Mouse (Mus musculus): ENCODE data around the gene Gucy1a1. TPM values are rescaled to one million over a fixed set of nuclear protein-coding genes. Genes with fewer than 3 reads are reported as not detected.
A peak's percentile ranks its signal among the peaks of the same experiment; 100 is the strongest.

Gene Gucy1a1
- polyA plus RNA-seq, 1 experiment from 2014 or later, result 39.1 TPM

DNA sequence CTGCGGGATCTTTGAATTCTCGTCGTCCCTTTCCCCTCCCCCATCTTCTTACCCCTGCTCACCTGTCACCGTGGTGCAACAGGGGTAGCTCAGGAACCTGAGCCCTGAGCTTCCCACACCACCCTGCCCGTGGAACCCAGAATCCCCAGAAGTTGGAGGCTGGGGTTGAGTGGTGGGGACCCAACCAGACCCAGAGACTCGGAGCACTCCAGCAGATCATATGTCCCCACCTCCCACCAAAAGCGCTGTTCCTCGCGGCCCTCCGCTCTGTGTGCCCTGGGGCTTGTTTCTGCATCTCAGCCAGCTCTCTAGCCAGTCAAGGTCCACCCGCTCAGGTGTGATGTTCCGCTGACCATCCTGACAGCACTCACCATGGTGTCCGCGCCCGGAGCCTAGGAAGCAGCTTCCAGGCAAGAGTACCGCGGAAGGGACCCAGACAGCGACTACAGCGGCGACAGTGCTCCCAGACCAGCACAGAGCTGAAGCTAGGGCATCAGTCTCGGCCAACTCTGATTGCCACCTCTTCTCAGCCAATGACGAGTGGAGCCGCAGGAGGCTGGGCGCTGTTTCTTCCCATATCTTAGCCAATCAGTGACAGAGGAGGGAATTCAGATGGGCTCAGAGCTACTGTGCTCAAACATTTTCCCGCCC, 71.3 kb downstream of the Gucy1a1 start, which contains the start of gene Gucy1b1:
Gene Gucy1b1 (minus strand): TSS at position 489 of the 651 bp plus-strand sequence.
- H3K9me3 ChIP-seq (replicated peaks), result no peaks in the 10 kb centered on the region
- H3K4me2 ChIP-seq, result peak within 1 kb of the TSS; percentile 91
- H3K27ac ChIP-seq, result peak within 1 kb of the TSS; percentile 91
- H3K36me3 ChIP-seq, result no peaks in the 10 kb centered on the region
- peak within 1 kb of the TSS; percentile 61 for H3K9ac ChIP-seq
- peak; percentile 95 for ATAC-seq (replicated peaks; ENCODE audit: insufficient number of reproducible peaks, insufficient read depth, low FRiP score, low read depth)
- 1% methylated on average over 25 of the region's 25 CpGs for WGBS
- peak within 1 kb of the TSS; percentile 77 for H3K4me3 ChIP-seq
- H3K4me1 ChIP-seq (replicated peaks), result peaks cover 8% of the 10 kb centered on the region
- no peaks in the 10 kb centered on the region for H3K27me3 ChIP-seq

DNA sequence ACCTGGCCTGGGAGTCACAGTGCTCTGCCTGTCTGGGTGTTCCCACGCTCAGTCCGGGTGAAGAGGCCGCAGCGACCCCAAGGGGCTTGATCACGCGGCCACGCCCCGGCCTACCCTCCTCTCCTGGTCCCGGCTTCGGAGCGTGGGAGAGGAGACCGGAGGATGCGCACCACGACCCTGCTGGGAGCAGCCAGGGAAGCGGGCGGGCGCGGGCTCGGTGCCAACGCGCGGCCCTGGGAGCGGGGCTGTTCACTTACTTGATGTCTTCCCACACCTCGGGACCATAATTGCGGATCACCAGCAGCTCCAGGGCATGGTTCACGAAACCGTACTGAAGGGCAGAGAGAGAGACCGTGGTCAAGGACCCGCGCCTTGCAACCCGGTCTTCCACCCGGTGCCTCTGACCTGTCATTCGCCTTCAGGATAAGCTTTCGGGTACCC, 71.8 kb downstream of the Gucy1a1 start:
- Histone ChIP-seq H3K9me3 (replicated peaks) (no peaks in the 10 kb centered on the region), H3K27me3 (no peaks in the 10 kb centered on the region), H3K4me2 (peak overlapping the region; percentile 91), H3K27ac (peak overlapping the region; percentile 91), H3K9ac (peak overlapping the region; percentile 61), H3K4me3 (peak overlapping the region; percentile 77), H3K36me3 (no peaks in the 10 kb centered on the region), H3K4me1 (replicated peaks) (peaks cover 10% of the 10 kb centered on the region)
- peak; percentile 68 for ATAC-seq (replicated peaks; ENCODE audit: insufficient number of reproducible peaks, insufficient read depth, low FRiP score, low read depth)
- 2% methylated on average over 34 of the region's 34 CpGs for WGBS

DNA sequence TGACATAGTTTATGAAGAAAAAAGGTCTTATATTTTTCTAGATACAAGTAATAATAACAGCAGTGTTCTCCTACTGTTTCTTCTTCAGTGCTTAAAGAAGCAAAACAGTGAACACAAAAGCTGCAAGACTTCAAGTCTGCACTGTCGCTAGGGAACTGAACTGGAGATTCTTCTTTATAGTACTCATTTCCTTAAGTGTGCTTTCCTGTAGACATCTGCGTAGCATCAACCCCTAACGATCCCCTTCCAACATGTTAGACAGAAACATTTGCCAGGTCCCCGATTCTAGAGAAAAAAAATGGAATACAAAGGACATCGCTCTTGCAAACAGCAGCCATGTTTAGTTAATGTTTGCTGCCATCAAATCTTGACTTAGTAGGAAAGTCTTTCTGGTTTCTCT, 77.8 kb downstream of the Gucy1a1 start:
- no peak overlapping the region for H3K9ac ChIP-seq
- no peak for ATAC-seq (replicated peaks; ENCODE audit: insufficient number of reproducible peaks, insufficient read depth, low FRiP score, low read depth)
- no peaks in the 10 kb centered on the region for H3K27me3 ChIP-seq
- H3K4me3 ChIP-seq, result no peak overlapping the region
- H3K27ac ChIP-seq, result no peak overlapping the region
- H3K4me2 ChIP-seq, result no peak overlapping the region
- H3K9me3 ChIP-seq (replicated peaks), result no peaks in the 10 kb centered on the region
- WGBS, result 55% methylated on average over 5 of the region's 5 CpGs
- H3K4me1 ChIP-seq (replicated peaks), result peaks cover 19% of the 10 kb centered on the region
- H3K36me3 ChIP-seq, result no peaks in the 10 kb centered on the region

DNA sequence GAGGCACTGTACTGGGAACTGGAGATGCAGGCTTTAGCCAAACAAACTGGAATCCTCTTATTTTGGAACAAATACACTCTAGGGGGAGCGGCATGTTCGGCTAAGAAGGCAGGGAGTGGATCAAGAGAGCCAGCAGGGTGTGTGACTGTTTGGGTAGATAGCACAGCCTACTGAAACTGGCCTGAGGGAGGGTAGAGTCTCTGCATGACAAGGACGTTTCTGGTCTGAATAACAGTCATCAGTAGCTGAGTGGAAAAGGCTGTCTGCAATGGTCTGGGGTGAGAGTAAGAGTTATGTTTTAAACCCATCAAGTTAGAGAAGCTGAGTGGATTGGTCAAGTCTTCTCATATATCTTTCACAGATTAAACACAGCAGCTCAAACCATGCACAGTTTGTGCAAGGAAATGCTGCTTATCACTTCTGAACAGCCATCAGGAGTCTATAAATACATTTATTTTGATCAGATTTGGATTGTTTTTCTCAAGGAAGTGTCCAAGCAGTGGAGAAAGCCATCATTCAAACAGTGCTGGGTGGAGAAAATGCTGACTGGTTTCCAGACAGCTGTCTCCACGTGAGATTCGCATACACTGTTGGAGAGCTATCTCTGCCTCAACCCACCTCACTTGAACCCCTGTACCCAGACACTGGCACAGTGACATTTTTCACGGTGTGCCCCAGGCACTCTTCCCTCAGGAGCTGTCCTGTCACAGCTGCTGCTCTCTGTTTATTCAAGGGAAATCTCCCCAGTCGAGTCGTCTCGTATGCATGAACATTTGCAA, 84.0 kb downstream of the Gucy1a1 start:
- Histone ChIP-seq H3K27ac (peak overlapping the region; percentile 55), H3K36me3 (no peaks in the 10 kb centered on the region), H3K9ac (no peak overlapping the region), H3K9me3 (replicated peaks) (no peaks in the 10 kb centered on the region), H3K4me2 (no peak overlapping the region), H3K4me1 (replicated peaks) (peaks cover 32% of the 10 kb centered on the region), H3K4me3 (no peak overlapping the region), H3K27me3 (no peaks in the 10 kb centered on the region)
- no peak; the same call in 1 of the 2 replicates for ATAC-seq (replicated peaks; ENCODE audit: insufficient number of reproducible peaks, insufficient read depth, low FRiP score, low read depth)
- 18% methylated on average over 9 of the region's 9 CpGs for WGBS

DNA sequence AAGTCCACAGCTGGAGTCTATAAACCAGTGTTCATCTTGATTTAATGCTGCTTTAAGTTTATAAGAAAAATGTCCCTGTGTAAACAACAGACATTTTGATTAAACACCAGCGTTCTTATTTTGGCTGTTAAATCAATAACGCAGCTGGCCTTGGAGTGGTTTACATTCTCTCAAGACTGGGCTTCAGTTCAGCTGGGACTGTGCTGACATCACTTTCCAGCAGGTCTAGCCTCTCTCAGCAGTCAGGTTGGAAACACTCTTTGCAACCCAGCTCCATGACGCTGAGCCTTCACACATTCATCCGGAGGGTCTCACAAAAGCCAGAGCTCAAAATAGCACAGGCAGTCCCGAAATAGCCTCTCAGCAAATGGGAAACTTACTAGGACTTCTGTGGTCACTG, 88.4 kb downstream of the Gucy1a1 start:
- no peaks in the 10 kb centered on the region for H3K9me3 ChIP-seq (replicated peaks)
- no peak overlapping the region for H3K9ac ChIP-seq
- 19% methylated on average over 5 of the region's 5 CpGs for WGBS
- no peaks in the 10 kb centered on the region for H3K27me3 ChIP-seq
- no peaks in the 10 kb centered on the region for H3K36me3 ChIP-seq
- H3K4me2 ChIP-seq, result no peak overlapping the region
- H3K4me1 ChIP-seq (replicated peaks), result peaks cover 27% of the 10 kb centered on the region
- peak overlapping the region; percentile 73 for H3K27ac ChIP-seq
- no peak overlapping the region for H3K4me3 ChIP-seq
- ATAC-seq (replicated peaks; ENCODE audit: insufficient number of reproducible peaks, insufficient read depth, low FRiP score, low read depth), result peak; percentile 88

DNA sequence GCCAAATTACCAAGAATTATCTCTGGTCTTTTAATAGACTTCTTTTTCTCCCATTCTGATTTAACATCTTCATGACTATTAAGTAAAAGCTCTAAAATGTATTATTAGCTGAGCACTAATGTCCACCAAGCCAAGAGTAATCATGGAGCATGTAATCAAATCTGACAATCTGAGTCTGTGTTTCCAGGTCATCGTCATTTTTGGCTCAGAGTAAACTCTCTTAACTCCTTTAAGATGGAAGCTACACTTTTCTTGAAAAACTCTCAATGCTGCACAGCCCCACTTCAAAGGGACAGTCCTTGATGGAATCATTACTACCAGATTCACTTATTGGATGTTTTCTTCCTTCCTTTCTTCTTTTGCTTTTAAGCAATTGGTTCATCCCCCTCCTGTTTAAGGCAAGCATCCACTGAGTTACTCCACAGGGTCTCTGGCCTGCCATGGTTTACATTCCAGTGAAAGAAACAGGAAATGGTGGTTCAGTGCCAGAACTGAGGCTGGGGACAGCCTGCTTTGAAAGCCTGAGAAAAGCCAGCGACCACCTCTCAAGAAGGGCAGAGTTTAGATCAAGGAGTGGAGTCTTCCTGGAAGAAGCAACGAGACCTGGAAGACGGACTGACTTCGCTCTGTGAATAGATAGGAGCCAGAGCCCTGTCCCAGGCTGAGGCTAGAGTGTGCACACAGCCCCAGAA, 91.2 kb downstream of the Gucy1a1 start:
- ATAC-seq (replicated peaks; ENCODE audit: insufficient number of reproducible peaks, insufficient read depth, low FRiP score, low read depth), result no peak
- Histone ChIP-seq H3K9ac (no peak overlapping the region), H3K27me3 (no peaks in the 10 kb centered on the region), H3K9me3 (replicated peaks) (no peaks in the 10 kb centered on the region), H3K4me1 (replicated peaks) (peaks cover 15% of the 10 kb centered on the region), H3K4me2 (no peak overlapping the region), H3K36me3 (no peaks in the 10 kb centered on the region), H3K27ac (no peak overlapping the region; the same call in 1 of the 2 replicates), H3K4me3 (no peak overlapping the region)
- WGBS, result 35% methylated on average over 5 of the region's 5 CpGs

DNA sequence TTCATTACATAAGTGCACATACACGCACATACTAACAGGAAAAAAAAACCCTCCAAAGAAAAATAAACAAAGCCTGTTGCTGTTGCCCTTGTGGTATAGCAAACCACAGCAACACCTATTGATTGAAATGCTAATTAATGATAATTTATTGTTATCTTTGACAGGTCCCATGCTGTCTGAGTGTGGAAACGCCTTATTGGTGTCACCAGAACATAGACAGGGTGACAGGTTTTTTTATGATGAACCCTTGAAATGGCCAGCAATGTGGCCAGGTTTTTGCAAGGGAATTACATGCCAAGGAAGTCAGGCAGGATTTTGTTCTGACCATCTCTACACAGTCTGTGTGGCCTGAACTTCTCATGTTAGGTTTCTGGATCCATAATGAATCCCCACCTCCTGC, 93.6 kb downstream of the Gucy1a1 start:
- ATAC-seq (replicated peaks; ENCODE audit: insufficient number of reproducible peaks, insufficient read depth, low FRiP score, low read depth), result no peak
- Histone ChIP-seq H3K36me3 (no peaks in the 10 kb centered on the region), H3K27me3 (no peaks in the 10 kb centered on the region), H3K27ac (no peak overlapping the region), H3K4me2 (no peak overlapping the region), H3K9ac (no peak overlapping the region), H3K9me3 (replicated peaks) (no peaks in the 10 kb centered on the region), H3K4me1 (replicated peaks) (peaks cover 9% of the 10 kb centered on the region; the same call in 1 of the 2 replicates), H3K4me3 (no peak overlapping the region)
- WGBS, result 75% methylated on average over 2 of the region's 2 CpGs

DNA sequence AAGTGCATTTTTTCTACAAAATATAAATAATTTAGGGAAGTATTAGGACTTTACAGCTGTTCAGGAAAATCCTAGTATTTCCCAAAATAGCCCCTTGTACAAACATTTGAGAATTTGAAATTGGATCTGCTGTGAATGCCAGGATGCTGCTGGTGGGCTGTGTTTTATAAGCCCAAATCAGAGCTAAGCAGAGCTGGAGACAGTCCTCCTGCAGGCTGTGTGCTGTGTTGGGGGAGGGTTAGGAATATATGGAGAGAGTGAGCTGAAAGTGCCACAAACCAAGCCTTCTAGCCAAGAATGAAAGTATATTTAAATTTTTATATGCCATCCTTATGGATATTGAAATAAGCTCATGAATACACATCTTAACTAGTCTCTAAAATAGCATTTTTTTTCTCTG, 94.1 kb downstream of the Gucy1a1 start:
- H3K4me3 ChIP-seq, result no peak overlapping the region
- no peak overlapping the region for H3K9ac ChIP-seq
- H3K27ac ChIP-seq, result no peak overlapping the region
- H3K9me3 ChIP-seq (replicated peaks), result no peaks in the 10 kb centered on the region
- H3K27me3 ChIP-seq, result no peaks in the 10 kb centered on the region
- ATAC-seq (replicated peaks; ENCODE audit: insufficient number of reproducible peaks, insufficient read depth, low FRiP score, low read depth), result no peak
- H3K36me3 ChIP-seq, result 0 out of 2 replicates have a peak, but pooled peaks cover 2% of the 10 kb centered on the region
- no peak overlapping the region for H3K4me2 ChIP-seq
- peaks cover 9% of the 10 kb centered on the region; the same call in 1 of the 2 replicates for H3K4me1 ChIP-seq (replicated peaks)

DNA sequence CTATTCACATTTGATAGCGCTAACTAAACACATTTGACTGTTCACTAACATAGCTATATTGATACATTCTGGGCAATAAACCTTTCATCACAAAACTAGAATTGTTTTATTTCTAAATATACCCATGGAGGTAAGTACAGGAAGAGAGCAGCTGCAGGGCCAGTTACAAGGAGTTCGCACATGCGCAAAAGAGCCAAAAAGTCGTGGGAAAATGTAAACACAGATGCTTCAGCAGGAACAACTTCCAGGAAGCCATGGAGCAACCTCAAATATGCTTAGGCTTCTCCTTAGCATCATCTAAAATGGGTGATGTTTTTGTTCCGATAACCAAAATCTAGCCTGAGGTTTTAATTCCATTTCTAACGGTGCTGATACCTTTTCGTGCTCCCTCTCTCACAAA, 96.9 kb downstream of the Gucy1a1 start:
- no peak overlapping the region for H3K4me2 ChIP-seq
- no peaks in the 10 kb centered on the region for H3K27me3 ChIP-seq
- H3K9me3 ChIP-seq (replicated peaks), result no peaks in the 10 kb centered on the region
- WGBS, result 57% methylated on average over 7 of the region's 7 CpGs
- H3K4me1 ChIP-seq (replicated peaks), result 0 out of 2 replicates have a peak, but pooled peaks cover 2% of the 10 kb centered on the region
- H3K36me3 ChIP-seq, result peaks cover 13% of the 10 kb centered on the region; the same call in 1 of the 2 replicates
- ATAC-seq (replicated peaks; ENCODE audit: insufficient number of reproducible peaks, insufficient read depth, low FRiP score, low read depth), result no peak
- no peak overlapping the region for H3K4me3 ChIP-seq
- H3K9ac ChIP-seq, result no peak overlapping the region
- no peak overlapping the region for H3K27ac ChIP-seq

DNA sequence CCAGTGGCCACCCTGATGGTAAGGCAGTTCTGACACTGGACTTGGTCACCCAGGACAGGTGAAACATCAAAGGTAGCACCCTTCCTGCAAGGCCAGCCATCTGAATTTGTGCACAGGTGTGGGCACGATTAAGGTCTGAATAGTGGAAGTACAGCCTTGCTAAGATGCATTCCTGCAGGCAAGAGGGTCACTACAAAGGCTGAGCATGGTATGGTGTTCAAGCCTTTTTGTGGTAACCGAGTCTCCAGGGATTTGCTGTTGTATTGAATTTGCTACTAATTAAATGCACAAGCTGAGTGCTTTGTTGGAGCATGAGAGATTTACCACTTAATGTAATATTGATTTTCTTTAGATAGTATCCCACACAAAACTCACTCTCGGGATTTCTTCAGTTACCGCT, 97.5 kb downstream of the Gucy1a1 start:
- Histone ChIP-seq H3K36me3 (peaks cover 17% of the 10 kb centered on the region; the same call in 1 of the 2 replicates), H3K4me2 (no peak overlapping the region), H3K4me3 (no peak overlapping the region), H3K27ac (no peak overlapping the region), H3K9ac (no peak overlapping the region), H3K9me3 (replicated peaks) (no peaks in the 10 kb centered on the region), H3K27me3 (no peaks in the 10 kb centered on the region), H3K4me1 (replicated peaks) (0 out of 2 replicates have a peak, but pooled peaks cover 2% of the 10 kb centered on the region)
- WGBS, result 73% methylated on average over 4 of the region's 4 CpGs
- no peak for ATAC-seq (replicated peaks; ENCODE audit: insufficient number of reproducible peaks, insufficient read depth, low FRiP score, low read depth)

DNA sequence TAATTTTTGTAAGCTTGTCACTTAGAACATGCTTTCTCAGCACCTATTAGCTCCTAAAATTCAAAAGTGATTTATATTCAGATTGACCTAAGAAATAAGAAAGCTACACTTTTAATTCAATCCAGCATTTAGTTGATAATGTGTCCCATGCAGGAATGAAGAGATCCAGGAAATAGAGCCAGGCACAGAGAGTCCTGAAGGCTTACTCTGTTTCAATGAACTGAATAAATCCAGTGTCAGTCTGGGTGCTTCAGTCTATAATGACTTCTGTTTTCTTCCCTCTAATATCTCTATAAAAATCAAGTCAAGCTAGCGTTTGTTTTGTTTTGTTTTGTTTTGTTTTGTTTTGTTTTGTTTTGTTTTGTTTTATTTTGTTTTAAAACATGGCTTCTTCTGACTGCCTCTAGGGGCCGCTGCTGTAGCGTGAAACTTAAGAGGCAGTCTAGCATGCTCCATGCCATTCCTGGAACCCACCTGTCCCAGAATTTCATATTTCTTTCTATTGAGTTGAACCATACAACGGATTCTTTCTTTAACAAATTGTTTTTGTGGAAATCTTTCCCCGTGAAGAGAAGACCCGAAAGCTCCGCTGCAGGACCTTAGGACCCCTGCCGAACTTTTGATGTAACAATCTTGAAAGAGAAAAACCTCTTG, 98.4 kb downstream of the Gucy1a1 start:
- Histone ChIP-seq H3K36me3 (peaks cover 20% of the 10 kb centered on the region; the same call in 1 of the 2 replicates), H3K9me3 (replicated peaks) (no peaks in the 10 kb centered on the region), H3K4me3 (no peak overlapping the region), H3K4me1 (replicated peaks) (0 out of 2 replicates have a peak, but pooled peaks cover 2% of the 10 kb centered on the region), H3K4me2 (no peak overlapping the region), H3K27ac (no peak overlapping the region), H3K9ac (no peak overlapping the region), H3K27me3 (no peaks in the 10 kb centered on the region)
- no peak for ATAC-seq (replicated peaks; ENCODE audit: insufficient number of reproducible peaks, insufficient read depth, low FRiP score, low read depth)
- WGBS, result 29% methylated on average over 8 of the region's 8 CpGs

Measured in heart, embryonic 15.5 days (tissue).